Mouse (Mus musculus) embryonic fibroblast, embryonic 13.5 days (primary cell): Measurements from ENCODE around the gene Rab4a. TPM values are rescaled to one million over a fixed set of nuclear protein-coding genes. Genes with fewer than 3 reads are reported as not detected.

Experiments used
- H3K27ac ChIP-seq: 2 replicates; pipeline ENCODE4 v1.5.1; 2012; ENCODE audit warnings: low read length, control low read depth, inconsistent platforms; ENCODE audit not compliant: insufficient read depth
- H3K4me1 ChIP-seq: 2 replicates; pipeline ENCODE4 v1.6.1; 2011; ENCODE audit warnings: low read length; ENCODE audit not compliant: control insufficient read depth, insufficient read depth
- H3K4me3 ChIP-seq: 2 replicates; pipeline ENCODE4 v1.5.1; 2011; ENCODE audit warnings: mild to moderate bottlenecking, control low read depth, low read length; ENCODE audit not compliant: insufficient read depth
- CTCF ChIP-seq: IDR thresholded peaks from 2 replicates; pipeline ENCODE4 v1.5.1; 2011; ENCODE audit warnings: mild to moderate bottlenecking, control low read depth, low read length, moderate library complexity, borderline replicate concordance; ENCODE audit not compliant: insufficient read depth
- POLR2A ChIP-seq: IDR thresholded peaks from 2 replicates; pipeline ENCODE4 v1.6.1; 2011; ENCODE audit warnings: low read depth, mild to moderate bottlenecking, control low read depth, low read length, moderate library complexity
- polyA plus RNA-seq: library from polyadenylated mRNA; stranded (reverse); fragments of >200 nt; gene quantifications from 2 replicates; pipeline ENCODE4 v1.2.4, GENCODE M21; 2011; ENCODE audit warnings: low read depth; ENCODE audit not compliant: missing spikeins, insufficient read length

Rab4a gene
- polyA plus RNA-seq, 1 experiment: 22.0 TPM

DNA sequence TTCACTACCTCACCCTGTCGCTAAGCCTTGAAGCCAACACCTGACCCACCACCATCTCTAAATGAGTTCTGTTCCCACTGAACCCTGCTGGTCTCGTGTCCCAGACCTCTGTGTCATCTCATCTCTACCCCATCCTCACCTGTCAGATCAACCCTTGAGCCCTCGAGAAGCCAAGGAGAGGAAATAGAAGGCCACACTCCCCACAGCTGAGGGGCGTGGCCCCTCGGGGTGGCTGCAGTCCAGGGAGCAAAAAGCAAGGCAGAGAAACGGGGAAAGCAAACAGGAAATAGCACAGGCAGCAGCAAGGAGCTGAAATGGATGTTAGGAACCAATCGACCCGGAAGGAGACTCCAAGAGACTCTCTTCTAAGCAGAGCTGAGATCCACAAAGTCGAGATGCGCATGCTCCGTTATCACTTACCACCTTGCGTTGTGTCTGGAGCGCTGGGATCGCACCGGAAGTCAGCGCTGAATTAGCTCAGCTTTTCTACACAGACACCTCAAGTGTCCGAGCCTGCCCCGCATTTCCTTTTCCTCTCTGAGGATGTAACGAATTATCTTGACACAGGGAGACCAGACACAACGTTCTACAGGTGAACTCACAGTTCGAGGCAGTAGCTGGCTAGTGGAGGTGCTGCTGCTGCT is 18.4 kb upstream of the Rab4a start:
- H3K4me1 ChIP-seq: no peaks in the 10 kb centered on the region
- H3K27ac ChIP-seq: no peak overlapping the region
- no peak for TF ChIP-seq CTCF
- TF ChIP-seq POLR2A: no peak
- H3K4me3 ChIP-seq: no peak overlapping the region

DNA sequence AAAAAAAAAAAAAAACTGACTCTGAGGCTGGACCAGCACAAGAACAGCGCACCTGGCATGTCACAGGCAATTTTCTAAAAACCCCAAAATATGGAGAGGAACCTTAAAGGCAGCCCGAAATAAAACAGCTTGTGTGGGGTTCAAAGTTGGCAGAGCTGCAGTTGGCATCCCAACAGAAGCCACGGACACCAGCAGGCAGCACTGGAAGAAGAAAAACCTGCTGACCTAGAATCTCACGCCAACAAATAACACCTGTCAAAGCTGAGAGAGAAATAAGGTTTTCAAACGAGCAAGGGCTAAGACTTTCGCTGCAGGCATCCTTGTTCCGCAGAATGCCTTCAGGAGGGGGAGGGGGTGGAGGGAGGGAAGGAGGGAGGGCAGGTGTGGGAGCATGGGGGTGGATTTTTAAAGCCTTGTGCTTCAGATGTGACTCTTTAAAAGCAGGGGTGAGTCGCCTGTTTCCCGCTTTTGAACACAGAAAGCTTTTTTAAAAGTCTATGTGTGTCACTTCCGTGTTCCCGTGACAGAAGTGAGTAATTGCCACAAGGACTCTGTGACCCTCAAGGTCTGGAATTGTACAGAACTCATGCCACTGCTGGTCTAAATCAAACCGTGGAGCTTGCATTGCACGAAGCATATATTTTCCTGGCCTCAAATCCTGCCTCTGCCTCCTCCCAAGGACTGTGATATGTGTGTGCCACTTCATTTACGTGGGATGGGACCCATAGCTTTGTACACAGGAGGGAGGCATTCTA is 17.2 kb upstream of the Rab4a start:
- no peak overlapping the region for H3K4me3 ChIP-seq
- H3K27ac ChIP-seq: no peak overlapping the region
- TF ChIP-seq POLR2A (no peak), CTCF (no peak)
- H3K4me1 ChIP-seq: no peaks in the 10 kb centered on the region

DNA sequence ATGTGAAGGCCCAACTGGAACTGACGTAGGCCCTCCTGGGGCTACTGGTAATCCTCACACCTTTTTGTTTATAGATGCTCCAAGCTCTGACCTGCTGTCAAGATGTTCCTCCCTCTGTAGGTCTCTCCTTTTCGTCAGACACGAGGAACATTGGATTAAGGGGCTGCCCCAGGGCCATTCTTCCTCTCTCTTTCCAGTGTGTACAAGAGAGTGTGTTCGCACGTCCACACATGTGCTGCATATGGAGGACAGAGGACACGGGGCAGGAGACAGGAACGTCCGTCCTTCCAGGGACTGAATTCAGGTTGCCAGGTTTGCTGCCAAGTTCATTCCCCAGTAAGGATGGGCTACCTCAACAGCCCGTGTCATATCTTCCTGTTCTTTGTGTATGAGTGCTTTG is 16.3 kb upstream of the Rab4a start:
- Histone ChIP-seq H3K4me3 (no peak overlapping the region), H3K4me1 (no peaks in the 10 kb centered on the region), H3K27ac (no peak overlapping the region)
- TF ChIP-seq CTCF (no peak), POLR2A (no peak)

DNA sequence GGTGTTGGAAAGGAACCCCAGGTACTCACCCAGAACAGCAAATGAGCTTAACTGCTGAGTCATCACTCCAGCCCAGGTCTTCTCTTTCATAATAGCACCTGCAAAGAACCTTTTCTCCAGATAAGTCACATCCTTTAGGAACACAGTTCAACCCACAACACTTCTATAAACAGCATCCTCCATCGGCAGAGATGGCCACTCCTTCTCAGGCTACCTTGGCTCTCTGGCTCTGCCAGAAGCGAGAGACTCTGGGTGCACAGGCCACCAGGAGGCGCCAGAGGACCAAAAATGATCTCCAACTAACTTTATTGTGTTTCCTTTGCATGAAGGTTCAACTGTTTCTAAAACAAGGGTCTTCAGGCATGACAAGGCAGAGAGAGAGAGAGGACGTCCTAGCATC is 15.8 kb upstream of the Rab4a start:
- no peak overlapping the region for H3K27ac ChIP-seq
- TF ChIP-seq POLR2A: no peak
- peak; percentile 61; the same call in 1 of the 2 replicates for TF ChIP-seq CTCF
- no peaks in the 10 kb centered on the region for H3K4me1 ChIP-seq
- H3K4me3 ChIP-seq: no peak overlapping the region

DNA sequence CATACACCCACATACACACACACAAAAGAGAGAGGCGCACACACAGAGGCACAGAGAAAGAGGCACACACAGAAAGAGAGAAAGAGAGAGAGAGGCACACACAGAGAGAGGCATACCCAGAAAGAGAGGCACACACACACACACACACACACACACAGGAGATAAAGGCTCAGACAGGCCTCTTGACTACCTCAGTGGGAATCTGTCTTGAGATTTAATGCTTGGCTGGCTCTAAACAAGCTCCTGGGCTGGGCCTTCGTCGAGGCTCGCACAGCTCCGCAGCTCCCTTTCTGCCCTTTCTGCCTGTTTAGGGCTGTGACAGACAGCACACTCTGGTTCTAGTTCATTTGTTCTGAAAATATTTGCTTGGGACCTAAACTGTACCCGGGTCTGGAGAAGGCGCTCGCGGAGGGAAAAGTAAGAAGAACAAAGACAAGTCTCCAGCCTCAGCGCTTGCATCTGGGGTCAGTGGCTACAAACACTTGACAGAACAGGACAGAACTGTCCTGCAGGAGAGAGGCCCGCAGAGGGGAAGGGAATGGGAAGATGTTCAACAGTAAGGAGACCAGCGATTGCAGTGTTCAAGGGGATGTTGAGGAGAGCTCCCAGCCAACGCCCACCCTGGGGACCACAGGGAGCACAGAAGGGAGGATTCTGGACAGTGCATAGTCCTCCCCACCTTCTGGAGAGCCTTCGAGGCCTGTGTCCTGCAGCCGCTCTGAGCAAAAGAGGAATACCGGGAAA is 14.5 kb upstream of the Rab4a start:
- TF ChIP-seq CTCF (no peak), POLR2A (no peak)
- H3K4me1 ChIP-seq: no peaks in the 10 kb centered on the region
- H3K4me3 ChIP-seq: no peak overlapping the region
- no peak overlapping the region for H3K27ac ChIP-seq

DNA sequence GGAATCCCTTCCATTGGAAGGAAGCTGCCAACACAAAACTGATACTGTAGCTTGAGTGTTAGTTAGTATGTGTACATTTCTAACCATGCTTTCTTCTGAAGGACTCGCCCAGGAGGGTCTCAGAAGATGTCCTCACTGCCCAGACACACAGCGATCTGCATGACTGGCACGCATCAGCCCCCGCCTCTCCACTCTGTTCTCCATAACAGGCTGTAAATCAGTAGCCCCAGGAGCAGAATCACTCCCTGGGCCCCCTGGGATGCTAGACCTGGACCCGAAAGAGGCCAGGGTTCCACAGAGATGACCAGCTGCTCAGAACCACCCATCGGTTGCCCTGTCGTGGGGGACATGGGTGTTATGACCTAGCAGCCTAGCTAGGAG is 13.9 kb upstream of the Rab4a start:
- no peaks in the 10 kb centered on the region for H3K4me1 ChIP-seq

DNA sequence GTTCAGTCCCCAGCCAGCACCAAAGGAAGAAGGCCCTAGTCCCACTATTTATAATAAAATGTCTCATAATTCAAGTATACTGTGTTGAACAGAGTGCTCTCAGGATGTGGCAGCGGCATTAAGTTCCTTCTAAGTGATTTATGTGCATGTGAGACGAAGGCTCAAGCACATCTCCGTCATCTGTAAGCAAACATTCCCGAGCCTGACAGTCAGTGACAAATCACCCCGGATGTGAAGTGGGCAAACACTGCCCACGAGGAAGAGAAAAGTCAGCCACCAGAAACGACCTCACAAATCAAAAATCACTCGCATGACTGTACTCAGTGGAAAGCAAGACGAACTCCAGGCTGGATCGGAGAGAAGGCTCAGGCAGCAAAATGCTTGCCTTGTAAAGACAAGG is 11.9 kb upstream of the Rab4a start:
- Histone ChIP-seq H3K27ac (no peak overlapping the region), H3K4me3 (no peak overlapping the region), H3K4me1 (no peaks in the 10 kb centered on the region)
- TF ChIP-seq POLR2A: no peak
- no peak for TF ChIP-seq CTCF

More for the DNA sequence above, 13.9 kb upstream of the Rab4a start:
- Histone ChIP-seq H3K27ac (no peak overlapping the region), H3K4me3 (no peak overlapping the region)
- TF ChIP-seq CTCF: no peak
- no peak for TF ChIP-seq POLR2A

DNA sequence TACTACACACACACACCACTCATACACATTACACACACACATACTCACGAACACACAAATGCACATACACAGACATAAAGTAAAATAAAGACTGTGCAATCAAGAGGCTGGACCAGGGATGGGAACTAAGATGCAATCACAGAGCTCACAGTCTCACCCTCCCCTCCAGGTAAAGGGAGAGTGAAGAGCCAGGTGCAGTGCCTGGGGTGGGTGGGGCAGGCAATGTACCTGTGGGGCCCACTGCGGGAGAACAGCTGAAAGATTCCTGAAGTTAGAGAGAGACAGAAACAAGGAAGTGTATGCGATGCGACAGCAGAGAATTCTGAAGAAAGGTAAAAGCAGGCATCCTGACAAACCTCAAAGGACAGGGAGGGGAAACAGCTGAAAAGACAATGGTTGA is 11.0 kb upstream of the Rab4a start:
- Histone ChIP-seq H3K4me1 (no peaks in the 10 kb centered on the region), H3K27ac (no peak overlapping the region), H3K4me3 (no peak overlapping the region)
- TF ChIP-seq POLR2A (no peak), CTCF (no peak)

DNA sequence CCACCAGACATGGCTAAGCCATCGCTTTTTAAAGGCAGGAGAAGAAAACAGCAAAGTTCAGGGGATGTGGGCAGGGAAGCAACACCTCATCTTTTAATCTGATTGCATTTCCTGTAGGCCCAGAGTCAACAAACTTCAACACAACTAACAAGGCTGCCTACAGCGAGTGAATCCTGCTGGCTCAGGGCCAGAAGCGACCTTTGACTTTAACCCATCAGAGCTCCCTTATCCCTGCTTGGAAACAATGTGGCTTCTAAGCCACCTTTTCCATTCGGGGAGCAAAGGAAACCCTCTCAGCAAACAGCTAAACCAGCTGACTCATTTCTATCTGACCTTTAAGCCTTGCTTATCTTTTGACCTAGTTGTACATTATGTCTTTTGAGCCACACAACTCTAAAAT is 9.0 kb upstream of the Rab4a start:
- Histone ChIP-seq H3K4me1 (no peaks in the 10 kb centered on the region), H3K4me3 (no peak overlapping the region), H3K27ac (no peak overlapping the region)
- TF ChIP-seq CTCF: no peak
- TF ChIP-seq POLR2A: no peak

DNA sequence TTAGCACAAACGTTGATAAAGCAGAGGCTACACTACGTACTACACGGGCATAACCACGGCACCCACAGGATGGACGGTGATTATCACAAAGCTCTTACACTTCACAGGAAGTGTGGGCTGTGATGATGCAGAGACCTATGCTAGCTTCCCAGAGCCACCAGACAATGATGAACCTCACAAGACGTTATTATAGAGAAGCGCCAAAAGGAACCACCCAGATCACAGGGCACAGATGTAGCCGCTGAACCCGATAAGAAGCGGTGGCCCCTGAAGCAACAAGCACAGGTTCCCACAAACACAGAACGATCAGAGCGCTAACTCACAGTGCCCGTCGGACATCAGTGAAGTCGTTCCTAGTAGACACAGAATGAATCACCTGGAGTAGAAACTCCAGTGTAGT is 7.9 kb upstream of the Rab4a start:
- Histone ChIP-seq H3K4me3 (no peak overlapping the region), H3K27ac (no peak overlapping the region), H3K4me1 (no peaks in the 10 kb centered on the region)
- no peak for TF ChIP-seq POLR2A
- TF ChIP-seq CTCF: no peak
